In the genomic region with DNA sequence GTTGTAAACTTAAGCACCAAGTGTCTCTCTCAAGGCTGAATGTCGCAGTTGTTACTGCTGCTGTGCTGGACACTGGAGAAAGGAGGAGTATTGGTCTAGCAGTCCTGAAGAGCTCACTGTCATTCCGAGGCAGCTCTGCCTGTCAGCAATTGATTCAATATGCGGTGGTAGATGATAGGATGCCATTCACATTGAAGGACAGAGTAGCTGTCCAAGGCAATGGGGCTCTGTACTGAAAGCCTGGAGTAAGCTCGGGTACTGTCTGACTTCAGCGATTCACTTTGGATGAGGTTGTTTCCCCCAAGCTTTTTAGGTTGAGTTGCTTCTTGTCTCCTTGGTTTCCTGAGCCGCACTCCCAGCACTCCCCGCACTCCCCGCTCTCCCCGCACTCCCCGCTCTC, we compare ENCODE assay signal across 9 mouse cellular contexts. TPM values are rescaled to one million over a fixed set of nuclear protein-coding genes. Genes with fewer than 3 reads are reported as not detected.
DNase-seq lines count a peak whose midpoint lies in the region; ATAC-seq and TF ChIP-seq lines count a peak whose summit lies in the region.
"Had no signal": no experiment of that assay in that cellular context is flagged by ENCODE, and none has a peak within 500 bp of the region (broad histone marks: within the 10 kb centered on the region; RNA-seq: fewer than 3 reads in every experiment).

No protein-coding gene starts in this region.

- H3K9ac ChIP-seq in kidney, embryonic 14.5 days (ENCODE audit: low read depth, low read length): no peak overlapping the region
- 0 out of 2 replicates have a peak overlapping the region, but pooled peaks have one; percentile 24 for H3K9ac ChIP-seq in hindbrain, embryonic 13.5 days
- H3K9ac ChIP-seq in midbrain, embryonic 15.5 days: no peak overlapping the region

- no peak for ATAC-seq in kidney, embryonic 14.5 days (ENCODE audit: low FRiP score, low TSS enrichment)
- ATAC-seq in hindbrain, embryonic 13.5 days (ENCODE audit: low FRiP score): no peak
- no peak for ATAC-seq in midbrain, embryonic 15.5 days (replicated peaks)

- no peak for TF ChIP-seq CTCF in bone marrow macrophage, adult 2 months (IDR thresholded peaks at IDR 0.05; ENCODE audit: low read depth, low read length)

- H3K36me3 ChIP-seq in kidney, embryonic 14.5 days (ENCODE audit: control insufficient read depth, insufficient read depth, low read length): 0 out of 2 replicates have a peak, but pooled peaks cover 3% of the 10 kb centered on the region
- peaks cover 16% of the 10 kb centered on the region for H3K36me3 ChIP-seq in hindbrain, embryonic 13.5 days
- H3K36me3 ChIP-seq in midbrain, embryonic 15.5 days (replicated peaks): no peaks in the 10 kb centered on the region

- H3K9me3 ChIP-seq in kidney, embryonic 14.5 days (ENCODE audit: control insufficient read depth, low read length): no peaks in the 10 kb centered on the region
- no peaks in the 10 kb centered on the region for H3K9me3 ChIP-seq in hindbrain, embryonic 13.5 days
- no peaks in the 10 kb centered on the region for H3K9me3 ChIP-seq in midbrain, embryonic 15.5 days

- no peak for DNase-seq in kidney, postnatal 14 days
- no peak for DNase-seq in ovary, postnatal 10 days (ENCODE audit: low spot score)
- no peak for DNase-seq in urinary bladder, postnatal 36 days (ENCODE audit: low spot score in 2 of 2)
- no peak for DNase-seq in left cerebral cortex, adult 9 months (ENCODE audit: low spot score in 2 of 2)
- DNase-seq: lung, adult 2 months had no signal

- peak overlapping the region; percentile 55 for H3K4me2 ChIP-seq in kidney, embryonic 14.5 days (replicated peaks; ENCODE audit: low read depth, low read length)
- H3K4me2 ChIP-seq in hindbrain, embryonic 13.5 days: peak overlapping the region; percentile 50
- peak overlapping the region; percentile 43 for H3K4me2 ChIP-seq in midbrain, embryonic 15.5 days

- WGBS in kidney, embryonic 14.5 days: 1% methylated on average over 10 of the region's 10 CpGs
- 1% methylated on average over 6 of the region's 10 CpGs for WGBS in hindbrain, embryonic 13.5 days
- 2% methylated on average over 5 of the region's 10 CpGs for WGBS in midbrain, embryonic 15.5 days

- no peak for TF ChIP-seq POLR2A in bone marrow macrophage, adult 2 months (IDR thresholded peaks at IDR 0.05; ENCODE audit: borderline replicate concordance, low read depth, low read length)

- no peaks in the 10 kb centered on the region for H3K27me3 ChIP-seq in kidney, embryonic 14.5 days (ENCODE audit: control insufficient read depth, insufficient read depth, low read length)
- H3K27me3 ChIP-seq in hindbrain, embryonic 13.5 days: no peaks in the 10 kb centered on the region
- no peaks in the 10 kb centered on the region for H3K27me3 ChIP-seq in midbrain, embryonic 15.5 days (replicated peaks)

- H3K4me3 ChIP-seq in kidney, embryonic 14.5 days (ENCODE audit: low read length): peak overlapping the region; percentile 38
- peak overlapping the region; percentile 37 for H3K4me3 ChIP-seq in bone marrow macrophage, adult 2 months (ENCODE audit: insufficient read depth, low read length)
- peak overlapping the region; percentile 20 for H3K4me3 ChIP-seq in hindbrain, embryonic 13.5 days
- peak overlapping the region; percentile 26 for H3K4me3 ChIP-seq in midbrain, embryonic 15.5 days

- peaks cover 29% of the 10 kb centered on the region for H3K4me1 ChIP-seq in kidney, embryonic 14.5 days (ENCODE audit: control insufficient read depth, insufficient read depth, low read length)
- peaks cover 10% of the 10 kb centered on the region for H3K4me1 ChIP-seq in bone marrow macrophage, adult 2 months (ENCODE audit: control insufficient read depth, insufficient read depth, low read length)
- H3K4me1 ChIP-seq in hindbrain, embryonic 13.5 days (replicated peaks): peaks cover 98% of the 10 kb centered on the region
- H3K4me1 ChIP-seq in midbrain, embryonic 15.5 days: peaks cover 92% of the 10 kb centered on the region

- no peak overlapping the region for H3K27ac ChIP-seq in kidney, embryonic 14.5 days (ENCODE audit: low read depth, low read length)
- H3K27ac ChIP-seq in bone marrow macrophage, adult 2 months (ENCODE audit: insufficient read depth, low read depth, low read length): no peak overlapping the region
- H3K27ac ChIP-seq in hindbrain, embryonic 13.5 days: no peak overlapping the region
- H3K27ac ChIP-seq in midbrain, embryonic 15.5 days: no peak overlapping the region

RNA-seq across cellular contexts. Expression of a gene that starts 34.9 kb away (rescaled TPM):
- 40.1 and 48.2 TPM in 2 replicates for polyA plus RNA-seq in kidney, embryonic 14.5 days (2014; fragmentation: Nextera tagmentation; extraction: Ambion mirVana)
- 54.5 and 62.5 TPM in 2 replicates for polyA plus RNA-seq in bone marrow macrophage, adult 2 months (2012; ENCODE audit: insufficient read depth, insufficient read length, missing spikeins)
- polyA plus RNA-seq in hindbrain, embryonic 13.5 days (2015; fragmentation: Nextera tagmentation; extraction: Ambion mirVana): 47.3 and 52.6 TPM in 2 replicates
- 46.5 and 55.2 TPM in 2 replicates for polyA plus RNA-seq in midbrain, embryonic 15.5 days (2015; fragmentation: Nextera tagmentation; extraction: Ambion mirVana)
